Mouse (Mus musculus) spleen, postnatal 14 days (tissue): ENCODE data around the gene Sun3.
A peak's percentile ranks its signal among the peaks of the same experiment; 100 is the strongest.

Experiments used
- DNase-seq, 2 experiments: peaks; one replicate each; pipeline ENCODE4 v3.0.0; 2021 to 2022; ENCODE audit warnings: low spot score in 2 of 2

The Sun3 gene

DNA sequence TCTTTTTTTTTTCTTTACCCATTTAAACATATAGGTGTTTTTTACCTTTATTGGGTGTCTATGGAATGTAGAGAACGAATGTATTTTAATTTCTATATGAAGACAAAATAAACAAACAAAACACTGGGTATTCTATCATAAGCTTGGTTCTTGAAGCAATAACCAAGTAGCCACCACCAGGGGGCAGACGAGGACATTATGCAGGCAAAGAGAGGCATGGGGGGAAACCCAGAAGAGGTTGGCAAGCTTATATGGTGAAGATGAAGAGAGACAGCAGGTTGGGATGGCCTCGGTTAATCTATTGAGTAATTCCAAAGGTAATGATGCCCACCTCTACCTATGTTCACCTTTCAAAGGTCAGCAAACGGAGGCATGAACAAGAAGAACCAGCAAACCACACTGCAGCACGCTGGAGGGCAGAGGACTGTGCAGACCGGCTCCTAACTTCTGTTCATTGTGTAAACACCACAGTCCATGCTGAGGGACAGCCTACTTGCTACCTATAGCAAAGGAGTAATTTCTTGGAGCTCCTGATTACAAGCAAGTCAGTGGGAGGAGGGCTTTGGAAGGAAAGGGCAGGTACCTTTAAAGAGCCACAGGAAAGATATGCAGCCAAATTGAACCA lies 65.4 kb downstream of the Sun3 start:
- peak; percentile 28 to 64 for DNase-seq

GRCm38 (mm10) chr11:8978154-8978553 lies 70.6 kb downstream of the Sun3 start:
- DNase-seq = no peak

GRCm38 (mm10) chr11:8973166-8973565 lies 75.6 kb downstream of the Sun3 start, which contains the start of gene Pkd1l1:
Gene Pkd1l1, minus strand, starts transcription at chr11:8973266.
- DNase-seq = no peak

- DNase-seq = no peak
These were observed 76.7 kb downstream of the Sun3 start for GRCm38 (mm10) chr11:8972093-8972492.

DNA sequence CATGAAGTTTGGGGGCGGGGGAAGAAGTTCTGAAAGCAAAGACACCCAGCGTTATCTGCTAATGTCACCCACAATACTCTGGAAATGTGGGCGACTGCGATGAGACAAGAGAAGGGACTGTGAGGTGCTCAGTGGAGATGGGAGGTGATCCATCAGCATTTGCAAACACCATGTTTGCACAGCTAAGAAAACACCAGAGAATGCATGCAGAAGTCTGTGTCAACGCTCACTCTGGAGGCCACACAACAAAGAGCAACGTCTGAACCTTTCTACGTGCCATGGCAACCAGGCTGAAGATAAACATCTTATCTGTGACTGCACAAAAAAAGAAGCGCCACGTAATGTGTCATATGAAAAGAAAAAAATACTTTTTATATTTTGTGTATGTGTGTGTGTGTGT lies 78.3 kb downstream of the Sun3 start:
- no peak for DNase-seq

- no peak for DNase-seq
These were observed 80.7 kb downstream of the Sun3 start for GRCm38 (mm10) chr11:8968094-8968493.
